Comparison of ENCODE assay signal across 8 mouse cellular contexts in the genomic region with DNA sequence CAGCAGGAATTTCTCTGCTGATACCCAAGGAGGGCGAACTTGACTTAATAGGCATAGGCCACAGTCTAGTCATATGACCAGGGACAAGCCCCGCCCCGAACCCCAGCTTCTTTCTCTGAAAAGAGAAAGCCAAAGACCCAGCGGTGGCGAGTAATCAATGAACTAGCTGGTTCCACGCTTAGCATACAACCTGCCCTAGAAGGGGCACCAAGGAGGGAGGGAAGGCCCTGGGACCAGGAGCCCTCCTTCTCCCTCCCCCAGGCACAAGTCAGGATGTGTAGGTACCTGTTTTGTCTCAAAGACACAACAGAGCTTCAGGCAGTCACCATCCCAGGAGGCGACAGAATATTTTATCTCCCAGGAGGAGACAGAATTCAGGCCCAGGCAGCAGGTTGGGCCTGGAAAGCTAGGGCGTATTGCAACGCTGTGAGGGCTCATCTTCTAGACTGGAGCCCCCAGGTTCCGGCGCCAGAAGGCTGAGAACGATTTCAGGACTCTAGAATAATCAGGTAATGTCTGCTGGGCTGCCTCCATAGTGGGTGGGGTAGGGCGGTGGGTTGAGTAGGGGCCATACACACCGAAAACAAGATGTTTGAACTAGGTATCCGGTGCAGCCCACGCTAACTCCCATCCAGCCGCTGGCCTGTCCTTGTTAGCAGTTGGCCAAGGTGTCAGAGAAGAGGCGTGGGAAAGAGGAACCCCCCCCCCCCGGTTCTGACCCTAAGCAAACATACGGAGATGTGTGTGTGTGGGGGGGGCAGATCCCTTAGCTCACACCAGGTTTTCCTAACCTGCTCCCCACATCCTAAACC. TPM values are rescaled to one million over a fixed set of nuclear protein-coding genes. Genes with fewer than 3 reads are reported as not detected.
A peak's percentile ranks its signal among the peaks of the same experiment; 100 is the strongest.
DNase-seq lines count a peak whose midpoint lies in the region; ATAC-seq and TF ChIP-seq lines count a peak whose summit lies in the region.

A gene (plus strand): TSS at position 117 of the 812 bp plus-strand sequence.

- peak within 1 kb of the TSS; percentile 32 for H3K27ac ChIP-seq in testis, adult 2 months (ENCODE audit: control insufficient read depth, insufficient read depth, low read depth, low read length)
- peak within 1 kb of the TSS; percentile 98 for H3K27ac ChIP-seq in embryonic facial prominence, embryonic 11.5 days (replicated peaks; ENCODE audit: low read depth, low read length)
- H3K27ac ChIP-seq in heart, embryonic 12.5 days (ENCODE audit: poor library complexity, severe bottlenecking): peak within 1 kb of the TSS; percentile 93
- peak within 1 kb of the TSS; percentile 97 for H3K27ac ChIP-seq in kidney, embryonic 16.5 days (ENCODE audit: low read length)
- H3K27ac ChIP-seq in liver, embryonic 15.5 days (replicated peaks): peak within 1 kb of the TSS; percentile 93
- H3K27ac ChIP-seq in neural tube, embryonic 15.5 days (replicated peaks): peak within 1 kb of the TSS; percentile 88

- no peak for DNase-seq in testis, postnatal 14 days (ENCODE audit: low spot score)
- peak; percentile 38 for DNase-seq in embryonic facial prominence, embryonic 11.5 days (ENCODE audit: low spot score)
- DNase-seq in urinary bladder, postnatal 25 days (ENCODE audit: low spot score): no peak

- ATAC-seq in embryonic facial prominence, embryonic 11.5 days (replicated peaks; ENCODE audit: insufficient number of reproducible peaks, low FRiP score, low TSS enrichment, low read depth): no peak; the same call in 1 of the 2 replicates
- peak; percentile 10; the same call in 1 of the 2 replicates for ATAC-seq in heart, embryonic 12.5 days (ENCODE audit: insufficient number of reproducible peaks, low FRiP score)
- 0 out of 2 replicates have a peak, but pooled peaks have one; percentile 36 for ATAC-seq in kidney, embryonic 16.5 days (ENCODE audit: low FRiP score, low TSS enrichment)
- 0 out of 2 replicates have a peak, but pooled peaks have one; percentile 4 for ATAC-seq in liver, embryonic 15.5 days (ENCODE audit: insufficient read depth)
- ATAC-seq in neural tube, embryonic 15.5 days (ENCODE audit: low FRiP score): 0 out of 2 replicates have a peak, but pooled peaks have one; percentile 10

- WGBS in embryonic facial prominence, embryonic 11.5 days: 8% methylated on average over 20 of the region's 20 CpGs
- WGBS in heart, embryonic 12.5 days: 11% methylated on average over 20 of the region's 20 CpGs
- WGBS in kidney, embryonic 16.5 days: 11% methylated on average over 20 of the region's 20 CpGs
- WGBS in liver, embryonic 15.5 days (ENCODE audit: insufficient replicate concordance): 5% methylated on average over 20 of the region's 20 CpGs
- WGBS in neural tube, embryonic 15.5 days: 9% methylated on average over 20 of the region's 20 CpGs

- no peak for TF ChIP-seq POLR2A in testis, adult 2 months (IDR thresholded peaks at IDR 0.05; ENCODE audit: control insufficient read depth, low read depth, low read length)

- peak within 1 kb of the TSS; percentile 76 for H3K4me3 ChIP-seq in testis, adult 2 months (ENCODE audit: control insufficient read depth, low read depth, low read length)
- H3K4me3 ChIP-seq in embryonic facial prominence, embryonic 11.5 days (ENCODE audit: low read depth, low read length): peak within 1 kb of the TSS; percentile 100
- H3K4me3 ChIP-seq in heart, embryonic 12.5 days: peak within 1 kb of the TSS; percentile 88
- H3K4me3 ChIP-seq in kidney, embryonic 16.5 days (ENCODE audit: low read length): peak within 1 kb of the TSS; percentile 99
- H3K4me3 ChIP-seq in liver, embryonic 15.5 days (replicated peaks): peak within 1 kb of the TSS; percentile 98
- peak within 1 kb of the TSS; percentile 99 for H3K4me3 ChIP-seq in neural tube, embryonic 15.5 days (replicated peaks)

- no peaks in the 10 kb centered on the region for H3K9me3 ChIP-seq in embryonic facial prominence, embryonic 11.5 days (replicated peaks; ENCODE audit: control insufficient read depth, low read length)
- H3K9me3 ChIP-seq in heart, embryonic 12.5 days (replicated peaks): no peaks in the 10 kb centered on the region
- no peaks in the 10 kb centered on the region for H3K9me3 ChIP-seq in kidney, embryonic 16.5 days (ENCODE audit: low read length)
- no peaks in the 10 kb centered on the region for H3K9me3 ChIP-seq in liver, embryonic 15.5 days (replicated peaks)
- H3K9me3 ChIP-seq in neural tube, embryonic 15.5 days (replicated peaks): no peaks in the 10 kb centered on the region

- peak within 1 kb of the TSS; percentile 79 for H3K4me2 ChIP-seq in embryonic facial prominence, embryonic 11.5 days (ENCODE audit: low read depth, low read length)
- peak within 1 kb of the TSS; percentile 96 for H3K4me2 ChIP-seq in heart, embryonic 12.5 days
- H3K4me2 ChIP-seq in kidney, embryonic 16.5 days (replicated peaks; ENCODE audit: low read depth, low read length): peak within 1 kb of the TSS; percentile 82
- H3K4me2 ChIP-seq in liver, embryonic 15.5 days: peak within 1 kb of the TSS; percentile 91
- peak within 1 kb of the TSS; percentile 76 for H3K4me2 ChIP-seq in neural tube, embryonic 15.5 days

- no peak for TF ChIP-seq CTCF in testis, adult 2 months (IDR thresholded peaks at IDR 0.05; ENCODE audit: control insufficient read depth, insufficient read depth, insufficient replicate concordance, low read depth, low read length)

- H3K4me1 ChIP-seq in testis, adult 2 months (ENCODE audit: control insufficient read depth, insufficient read depth, low read length): peaks cover 21% of the 10 kb centered on the region
- peaks cover 3% of the 10 kb centered on the region for H3K4me1 ChIP-seq in embryonic facial prominence, embryonic 11.5 days (ENCODE audit: control insufficient read depth, insufficient read depth, low read length)
- peaks cover 60% of the 10 kb centered on the region for H3K4me1 ChIP-seq in heart, embryonic 12.5 days (replicated peaks)
- peaks cover 42% of the 10 kb centered on the region for H3K4me1 ChIP-seq in kidney, embryonic 16.5 days (ENCODE audit: insufficient read depth, low read length)
- peaks cover 74% of the 10 kb centered on the region for H3K4me1 ChIP-seq in liver, embryonic 15.5 days (replicated peaks)
- H3K4me1 ChIP-seq in neural tube, embryonic 15.5 days: peaks cover 64% of the 10 kb centered on the region

- peak within 1 kb of the TSS; percentile 100 for H3K9ac ChIP-seq in embryonic facial prominence, embryonic 11.5 days (replicated peaks; ENCODE audit: low read length)
- H3K9ac ChIP-seq in heart, embryonic 12.5 days: peak within 1 kb of the TSS; percentile 96
- H3K9ac ChIP-seq in kidney, embryonic 16.5 days (replicated peaks; ENCODE audit: low read length): peak within 1 kb of the TSS; percentile 100
- peak within 1 kb of the TSS; percentile 98 for H3K9ac ChIP-seq in liver, embryonic 15.5 days
- H3K9ac ChIP-seq in neural tube, embryonic 15.5 days (replicated peaks): peak within 1 kb of the TSS; percentile 99

- no peaks in the 10 kb centered on the region for H3K27me3 ChIP-seq in testis, adult 2 months (ENCODE audit: control insufficient read depth, insufficient read depth, low read length)
- no peaks in the 10 kb centered on the region for H3K27me3 ChIP-seq in embryonic facial prominence, embryonic 11.5 days (ENCODE audit: control insufficient read depth, insufficient read depth, low read length)
- H3K27me3 ChIP-seq in heart, embryonic 12.5 days (replicated peaks): no peaks in the 10 kb centered on the region
- H3K27me3 ChIP-seq in kidney, embryonic 16.5 days (ENCODE audit: insufficient read depth, low read length): no peaks in the 10 kb centered on the region
- H3K27me3 ChIP-seq in liver, embryonic 15.5 days: no peaks in the 10 kb centered on the region
- H3K27me3 ChIP-seq in neural tube, embryonic 15.5 days (replicated peaks): no peaks in the 10 kb centered on the region

- H3K36me3 ChIP-seq in testis, adult 2 months (ENCODE audit: control insufficient read depth, insufficient read depth, low read length): no peaks in the 10 kb centered on the region
- no peaks in the 10 kb centered on the region for H3K36me3 ChIP-seq in embryonic facial prominence, embryonic 11.5 days (replicated peaks; ENCODE audit: control insufficient read depth, insufficient read depth, low read depth, low read length)
- H3K36me3 ChIP-seq in heart, embryonic 12.5 days: peaks cover 16% of the 10 kb centered on the region
- H3K36me3 ChIP-seq in kidney, embryonic 16.5 days (ENCODE audit: insufficient read depth, low read length): peaks cover 5% of the 10 kb centered on the region
- H3K36me3 ChIP-seq in liver, embryonic 15.5 days (replicated peaks): peaks cover 35% of the 10 kb centered on the region
- peaks cover 13% of the 10 kb centered on the region for H3K36me3 ChIP-seq in neural tube, embryonic 15.5 days

RNA-seq across cellular contexts. Expression of the gene that starts here (rescaled TPM):
- polyA plus RNA-seq in testis, adult 2 months (2012; rRNA removed): 131 and 161 TPM in 2 replicates
- 61.5 and 64.7 TPM in 2 replicates for polyA plus RNA-seq in embryonic facial prominence, embryonic 11.5 days (2014; fragmentation: Nextera tagmentation; extraction: Ambion mirVana)
- polyA plus RNA-seq in heart, embryonic 12.5 days (2016; fragmentation: Nextera tagmentation; extraction: Ambion mirVana): 46.2 and 49.5 TPM in 2 replicates
- polyA plus RNA-seq in kidney, embryonic 16.5 days (2015; fragmentation: Nextera tagmentation; extraction: Ambion mirVana): 81.5 and 82.9 TPM in 2 replicates
- 27.9 and 36.1 TPM in 2 replicates for polyA plus RNA-seq in liver, embryonic 15.5 days (2015; fragmentation: Nextera tagmentation; extraction: Ambion mirVana)
- polyA plus RNA-seq in neural tube, embryonic 15.5 days (2015; fragmentation: Nextera tagmentation; extraction: Ambion mirVana): 66.7 and 75.1 TPM in 2 replicates

Comparison
In these comparisons a context has a peak if more than half of its experiments do, and no peak if none do; other contexts are left out.
1. H3K27ac ChIP-seq: peak in every context shown above with its lines; median percentile 98 in embryonic facial prominence, embryonic 11.5 days; 97 in kidney, embryonic 16.5 days; 93 in heart, embryonic 12.5 days; 93 in liver, embryonic 15.5 days; 88 in neural tube, embryonic 15.5 days; 32 in testis, adult 2 months.